Mouse (Mus musculus): ENCODE results near the gene Auh.

DNA sequence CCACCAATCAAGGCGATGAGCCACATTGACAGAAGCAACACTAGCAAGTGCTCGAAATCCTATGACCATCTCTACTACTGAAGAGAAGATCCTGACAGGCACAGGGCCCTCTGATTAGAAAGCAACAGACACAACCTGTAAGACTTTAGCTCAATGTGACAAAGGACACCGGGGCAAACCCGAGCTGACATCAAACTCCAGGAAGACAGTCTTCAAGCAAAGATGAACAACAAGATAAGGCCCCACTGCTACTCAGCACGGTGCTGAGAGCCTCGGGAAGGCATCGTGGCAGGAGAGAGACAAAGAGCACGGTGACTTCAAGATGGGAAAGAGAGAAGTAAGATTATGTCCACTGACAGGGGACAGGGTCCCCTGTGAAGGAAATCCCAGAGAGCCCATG lies 7.5 kb downstream of the Auh start:
- TF ChIP-seq TAL1 (IDR thresholded peaks at IDR 0.05; ENCODE audit: low read length) = no peak
- TF ChIP-seq GATA1 (IDR thresholded peaks at IDR 0.05; ENCODE audit: low read length) = no peak
